Mouse (Mus musculus): ENCODE results near the gene Serpinc1. TPM values are rescaled to one million over a fixed set of nuclear protein-coding genes. Genes with fewer than 3 reads are reported as not detected.

Serpinc1 gene
- total RNA-seq, 1 experiment = 0.89 TPM

DNA sequence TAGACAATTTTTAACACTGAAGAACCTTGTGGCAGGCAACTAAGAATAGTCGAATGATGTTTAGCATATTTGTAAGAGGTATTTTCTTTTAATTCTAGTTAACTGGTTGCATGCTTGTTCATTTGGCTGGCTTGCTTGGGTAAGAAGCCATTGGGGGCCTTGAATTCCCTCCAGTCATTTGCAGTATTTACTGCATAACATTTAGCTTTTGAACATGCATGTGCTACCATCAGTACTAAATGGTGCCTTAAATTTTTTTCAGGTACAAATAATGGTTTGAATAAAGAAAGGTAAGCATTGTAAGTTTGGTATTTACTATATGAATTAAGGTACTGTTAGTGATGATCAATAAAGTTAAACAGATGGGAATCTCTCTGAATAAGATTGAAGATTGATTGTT is 58.6 kb downstream of the Serpinc1 start:
- Histone ChIP-seq H3K4me3 (ENCODE audit: insufficient read depth in 1 of 2, low read depth in 1 of 2, low read length in 2 of 2, poor library complexity in 1 of 2, severe bottlenecking in 1 of 2) (peak overlapping the region; percentile 67 to 88), H3K4me1 (ENCODE audit: control insufficient read depth in 2 of 2, insufficient read depth in 2 of 2, low read length in 2 of 2, poor library complexity in 1 of 2) (peaks cover 0 to 2% of the 10 kb centered on the region in 2 experiments; a peak in 1 of 4 replicates), H3K9me3 (ENCODE audit: control insufficient read depth, insufficient read depth, low read depth, low read length) (no peaks in the 10 kb centered on the region), H3K27ac (ENCODE audit: insufficient read depth, low read depth, low read length, poor library complexity, severe bottlenecking) (peak overlapping the region; percentile 97; the same call in 1 of the 2 replicates), H3K9ac (ENCODE audit: insufficient read depth, low read depth, low read length, poor library complexity, severe bottlenecking) (peak overlapping the region; percentile 97; the same call in 1 of the 2 replicates), H3K36me3 (ENCODE audit: control insufficient read depth, insufficient read depth, low read length, poor library complexity, severe bottlenecking) (peaks cover 32% of the 10 kb centered on the region)
- DNase-seq (ENCODE audit: low read depth, low spot score) = peak; percentile 6
- TF ChIP-seq ZNF384 (IDR thresholded peaks at IDR 0.05; ENCODE audit: low read depth, low read length) (no peak), ZC3H11A (IDR thresholded peaks at IDR 0.05; ENCODE audit: borderline replicate concordance, low read depth, low read length) (no peak), HCFC1 (IDR thresholded peaks at IDR 0.05; ENCODE audit: borderline replicate concordance, insufficient read depth, low read length) (no peak)
- in situ Hi-C loops (cut with MboI; ENCODE audit: low sequenced_read_pairs in 2 of 2, unreplicated experiment in 2 of 2) = no loop called here

DNA sequence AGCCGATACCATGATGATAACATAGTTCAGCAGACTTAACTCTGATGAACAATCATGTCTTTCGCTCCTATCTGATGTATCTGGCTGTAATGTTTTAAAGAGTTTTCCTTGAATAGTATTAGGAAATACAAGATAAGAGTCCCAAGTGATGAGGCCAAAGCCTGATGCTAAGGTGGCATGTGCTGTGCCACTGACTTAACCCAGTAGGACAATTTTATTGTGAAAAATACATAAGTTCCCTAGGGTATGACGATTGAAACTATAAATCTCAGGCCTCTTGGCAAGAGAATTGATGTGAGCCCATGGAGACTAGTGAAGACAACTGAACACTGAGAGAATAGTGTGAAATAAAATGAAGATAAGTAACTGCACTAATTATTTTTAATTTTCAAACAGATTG is 59.2 kb downstream of the Serpinc1 start:
- H3K36me3 ChIP-seq (ENCODE audit: control insufficient read depth, insufficient read depth, low read length, poor library complexity, severe bottlenecking) = peaks cover 31% of the 10 kb centered on the region
- H3K4me1 ChIP-seq (ENCODE audit: control insufficient read depth in 2 of 2, insufficient read depth in 2 of 2, low read length in 2 of 2, poor library complexity in 1 of 2) = peaks cover 0 to 2% of the 10 kb centered on the region in 2 experiments; a peak in 1 of 4 replicates
- peak overlapping the region; percentile 38; the same call in 1 of the 2 replicates for H3K27ac ChIP-seq (ENCODE audit: insufficient read depth, low read depth, low read length, poor library complexity, severe bottlenecking)
- TF ChIP-seq CHD2 (IDR thresholded peaks at IDR 0.05; ENCODE audit: low read depth, low read length) (no peak), ZNF384 (IDR thresholded peaks at IDR 0.05; ENCODE audit: low read depth, low read length) (no peak)
- no peak for DNase-seq (ENCODE audit: low read depth, low spot score)
- peak overlapping the region; percentile 75; the same call in 1 of the 2 replicates for H3K9ac ChIP-seq (ENCODE audit: insufficient read depth, low read depth, low read length, poor library complexity, severe bottlenecking)
- peak overlapping the region; percentile 64 to 67 for H3K4me3 ChIP-seq (ENCODE audit: insufficient read depth in 1 of 2, low read depth in 1 of 2, low read length in 2 of 2, poor library complexity in 1 of 2, severe bottlenecking in 1 of 2)
- H3K9me3 ChIP-seq (ENCODE audit: control insufficient read depth, insufficient read depth, low read depth, low read length) = no peaks in the 10 kb centered on the region
- in situ Hi-C loops (cut with MboI; ENCODE audit: low sequenced_read_pairs in 2 of 2, unreplicated experiment in 2 of 2) = no loop called here

DNA sequence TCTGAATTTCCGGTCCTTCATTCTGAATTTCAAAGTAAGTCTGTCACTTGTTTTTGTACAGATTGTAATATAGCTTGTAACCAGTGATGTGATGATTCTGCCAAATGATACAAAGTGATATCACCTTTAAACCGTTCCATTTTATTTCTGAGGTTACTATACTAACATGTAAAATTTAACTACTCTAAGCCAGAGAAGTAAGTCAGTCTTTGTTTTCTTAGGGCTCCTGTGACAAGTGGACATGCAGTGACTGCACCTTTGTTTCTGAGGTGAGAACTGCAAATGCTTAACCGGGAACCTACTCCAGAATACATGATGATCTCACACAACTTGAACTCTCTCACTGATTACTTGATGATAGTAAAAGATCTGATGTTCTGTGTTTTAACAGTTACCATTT is 59.6 kb downstream of the Serpinc1 start:
- H3K9ac ChIP-seq (ENCODE audit: insufficient read depth, low read depth, low read length, poor library complexity, severe bottlenecking) = peak overlapping the region; percentile 61; the same call in 1 of the 2 replicates
- peaks cover 31% of the 10 kb centered on the region for H3K36me3 ChIP-seq (ENCODE audit: control insufficient read depth, insufficient read depth, low read length, poor library complexity, severe bottlenecking)
- DNase-seq (ENCODE audit: low read depth, low spot score) = no peak
- no peaks in the 10 kb centered on the region for H3K9me3 ChIP-seq (ENCODE audit: control insufficient read depth, insufficient read depth, low read depth, low read length)
- H3K4me3 ChIP-seq (ENCODE audit: insufficient read depth in 1 of 2, low read depth in 1 of 2, low read length in 2 of 2, poor library complexity in 1 of 2, severe bottlenecking in 1 of 2) = peak overlapping the region; percentile 64 to 67
- peaks cover 0 to 2% of the 10 kb centered on the region in 2 experiments; a peak in 1 of 4 replicates for H3K4me1 ChIP-seq (ENCODE audit: control insufficient read depth in 2 of 2, insufficient read depth in 2 of 2, low read length in 2 of 2, poor library complexity in 1 of 2)
- H3K27ac ChIP-seq (ENCODE audit: insufficient read depth, low read depth, low read length, poor library complexity, severe bottlenecking) = peak overlapping the region; percentile 38; the same call in 1 of the 2 replicates
- TF ChIP-seq CHD2 (IDR thresholded peaks at IDR 0.05; ENCODE audit: low read depth, low read length) = no peak
- TF ChIP-seq HCFC1 (IDR thresholded peaks at IDR 0.05; ENCODE audit: borderline replicate concordance, insufficient read depth, low read length) = no peak
- no peak for TF ChIP-seq MAFK (IDR thresholded peaks at IDR 0.05; ENCODE audit: insufficient read depth, low read depth, low read length)
- no peak for TF ChIP-seq ZC3H11A (IDR thresholded peaks at IDR 0.05; ENCODE audit: borderline replicate concordance, low read depth, low read length)
- TF ChIP-seq ZNF384 (IDR thresholded peaks at IDR 0.05; ENCODE audit: low read depth, low read length) = no peak
- in situ Hi-C loops (cut with MboI; ENCODE audit: low sequenced_read_pairs in 2 of 2, unreplicated experiment in 2 of 2) = no loop called here

DNA sequence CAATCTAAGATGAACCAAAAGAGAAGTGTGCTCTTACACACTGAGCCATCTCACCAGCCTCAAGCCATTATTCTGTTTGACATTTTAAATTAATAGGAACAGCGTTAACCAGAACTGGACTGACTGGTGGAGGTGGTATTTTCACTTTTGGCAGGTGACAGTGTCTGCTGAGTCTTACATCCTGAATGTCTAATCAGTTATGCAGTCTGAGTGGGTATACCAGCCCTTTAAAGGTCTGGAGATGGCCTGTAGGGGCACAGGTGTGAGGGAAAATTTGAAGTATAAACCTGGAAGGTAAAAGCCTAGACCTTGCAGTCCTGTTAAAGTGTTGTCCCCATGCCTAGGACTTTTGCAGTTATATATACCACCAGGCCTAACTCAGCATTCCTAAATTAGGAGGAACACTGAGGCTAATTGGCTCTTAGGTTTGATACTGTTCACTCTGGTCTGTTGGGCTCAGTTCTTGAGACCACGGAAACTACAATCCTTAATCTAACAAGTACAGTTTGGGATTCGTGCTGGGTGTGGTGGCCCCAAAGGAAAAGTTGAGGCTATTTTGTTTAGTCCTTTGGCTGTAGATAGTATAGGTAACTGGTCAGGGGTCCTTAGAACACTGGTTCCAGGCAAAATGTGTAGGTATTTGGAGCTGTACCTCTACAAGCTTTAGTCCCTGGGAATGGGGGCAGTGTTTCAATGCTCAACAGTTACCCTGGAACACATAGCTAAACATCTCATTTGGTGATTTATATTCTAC is 60.8 kb downstream of the Serpinc1 start:
- no peaks in the 10 kb centered on the region; a peak in 1 of 4 replicates for H3K4me1 ChIP-seq (ENCODE audit: control insufficient read depth in 2 of 2, insufficient read depth in 2 of 2, low read length in 2 of 2, poor library complexity in 1 of 2)
- H3K9me3 ChIP-seq (ENCODE audit: control insufficient read depth, insufficient read depth, low read depth, low read length) = no peaks in the 10 kb centered on the region
- TF ChIP-seq CHD2 (IDR thresholded peaks at IDR 0.05; ENCODE audit: low read depth, low read length) = no peak
- no peak for TF ChIP-seq MAFK (IDR thresholded peaks at IDR 0.05; ENCODE audit: insufficient read depth, low read depth, low read length)
- no peak for TF ChIP-seq HCFC1 (IDR thresholded peaks at IDR 0.05; ENCODE audit: borderline replicate concordance, insufficient read depth, low read length)
- no peak overlapping the region; the same call in 1 of the 2 replicates for H3K27ac ChIP-seq (ENCODE audit: insufficient read depth, low read depth, low read length, poor library complexity, severe bottlenecking)
- no peak for DNase-seq (ENCODE audit: low read depth, low spot score)
- in situ Hi-C loops (cut with MboI; ENCODE audit: low sequenced_read_pairs in 2 of 2, unreplicated experiment in 2 of 2) = no loop called here
- H3K36me3 ChIP-seq (ENCODE audit: control insufficient read depth, insufficient read depth, low read length, poor library complexity, severe bottlenecking) = peaks cover 31% of the 10 kb centered on the region
- peak overlapping the region; percentile 47; the same call in 1 of the 2 replicates for H3K9ac ChIP-seq (ENCODE audit: insufficient read depth, low read depth, low read length, poor library complexity, severe bottlenecking)
- H3K4me3 ChIP-seq (ENCODE audit: insufficient read depth in 1 of 2, low read depth in 1 of 2, low read length in 2 of 2, poor library complexity in 1 of 2, severe bottlenecking in 1 of 2) = no peak overlapping the region
